23 mouse cellular contexts compared by ENCODE assay signal in the genomic region with DNA sequence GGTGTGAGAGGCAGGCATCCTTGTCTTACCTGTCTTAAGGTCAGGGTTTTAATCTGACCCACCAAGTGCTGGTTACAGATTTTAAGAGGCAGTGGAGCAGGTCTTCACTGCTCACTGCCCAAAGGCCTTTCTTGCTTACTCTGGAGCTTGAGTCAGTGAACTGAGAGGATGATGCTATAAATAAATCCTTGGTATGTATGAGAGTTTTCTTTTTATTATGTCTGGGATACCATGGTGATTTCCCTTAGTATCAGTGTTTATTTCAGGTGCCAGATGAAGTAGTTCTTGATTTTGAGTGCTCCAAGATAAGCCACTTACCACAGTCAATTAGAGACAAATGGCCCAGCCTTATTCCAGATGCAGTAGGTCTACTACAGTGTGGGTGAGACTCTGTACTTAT. TPM values are rescaled to one million over a fixed set of nuclear protein-coding genes. Genes with fewer than 3 reads are reported as not detected.
DNase-seq lines count a peak whose midpoint lies in the region; ATAC-seq and TF ChIP-seq lines count a peak whose summit lies in the region.
"Had no signal": no experiment of that assay in that cellular context is flagged by ENCODE, and none has a peak within 500 bp of the region (broad histone marks: within the 10 kb centered on the region; RNA-seq: fewer than 3 reads in every experiment).

No protein-coding gene starts in this region.

- no peak for TF ChIP-seq CTCF in lung, postnatal 0 days (IDR thresholded peaks at IDR 0.05)
- TF ChIP-seq CTCF in embryonic fibroblast, embryonic 13.5 days (IDR thresholded peaks at IDR 0.05; ENCODE audit: borderline replicate concordance, insufficient read depth, low read length) = no peak

- no peaks in the 10 kb centered on the region for H3K36me3 ChIP-seq in heart, embryonic 10.5 days
- no peaks in the 10 kb centered on the region for H3K36me3 ChIP-seq in heart, embryonic 14.5 days (ENCODE audit: control insufficient read depth, insufficient read depth, low read length)
- no peaks in the 10 kb centered on the region for H3K36me3 ChIP-seq in lung, postnatal 0 days (ENCODE audit: insufficient read depth, low read length)
- H3K36me3 ChIP-seq: embryonic facial prominence, embryonic 12.5 days; forebrain, embryonic 12.5 days; G1E; hindbrain, embryonic 12.5 days had no signal

- H3K4me2 ChIP-seq in heart, embryonic 14.5 days (ENCODE audit: low read length) = peak overlapping the region; percentile 35
- no peak overlapping the region for H3K4me2 ChIP-seq in lung, postnatal 0 days (replicated peaks; ENCODE audit: low read depth, low read length)
- H3K4me2 ChIP-seq: embryonic facial prominence, embryonic 12.5 days; forebrain, embryonic 12.5 days; hindbrain, embryonic 12.5 days had no signal

- no peak for DNase-seq in heart, embryonic 10.5 days (ENCODE audit: low spot score)
- no peak for DNase-seq in heart, adult 8-10 months (ENCODE audit: low spot score)
- DNase-seq in heart, adult 11 months = no peak
- peak; percentile 87 for DNase-seq in lung, postnatal 0 days (ENCODE audit: low spot score)
- DNase-seq in lung, postnatal 10 days = no peak
- DNase-seq: adrenal gland, postnatal 14 days; B cell, adult 2 months; cerebellum, adult 11-12 months; cerebellum, adult 9-10 months; cerebellum, postnatal 25 days; gastrocnemius, postnatal 10 days; heart, postnatal 4 days; kidney, adult 11 months had no signal

- no peak overlapping the region for H3K4me3 ChIP-seq in heart, embryonic 10.5 days
- H3K4me3 ChIP-seq in heart, embryonic 14.5 days (ENCODE audit: control insufficient read depth in 1 of 2, insufficient read depth in 1 of 2, low read depth in 1 of 2, low read length in 2 of 2) = no peak overlapping the region
- no peak overlapping the region for H3K4me3 ChIP-seq in lung, postnatal 0 days (ENCODE audit: low read depth, low read length)
- H3K4me3 ChIP-seq in embryonic fibroblast, embryonic 13.5 days (ENCODE audit: insufficient read depth, low read length) = no peak overlapping the region
- H3K4me3 ChIP-seq: embryonic facial prominence, embryonic 12.5 days; forebrain, embryonic 12.5 days; hindbrain, embryonic 12.5 days had no signal

- no peak overlapping the region for H3K9ac ChIP-seq in heart, embryonic 14.5 days (ENCODE audit: low read length)
- no peak overlapping the region for H3K9ac ChIP-seq in lung, postnatal 0 days (replicated peaks; ENCODE audit: low read depth)
- H3K9ac ChIP-seq: embryonic facial prominence, embryonic 12.5 days; forebrain, embryonic 12.5 days; hindbrain, embryonic 12.5 days had no signal

- no peaks in the 10 kb centered on the region for H3K27me3 ChIP-seq in heart, embryonic 10.5 days (ENCODE audit: insufficient read depth, poor library complexity, severe bottlenecking)
- no peaks in the 10 kb centered on the region; the same call in 1 of the 2 replicates for H3K27me3 ChIP-seq in heart, embryonic 14.5 days (ENCODE audit: control insufficient read depth, insufficient read depth, low read length)
- H3K27me3 ChIP-seq in lung, postnatal 0 days (replicated peaks; ENCODE audit: insufficient read depth, low read length) = no peaks in the 10 kb centered on the region
- H3K27me3 ChIP-seq: embryonic facial prominence, embryonic 12.5 days; forebrain, embryonic 12.5 days; hindbrain, embryonic 12.5 days had no signal

- H3K4me1 ChIP-seq in heart, embryonic 10.5 days = peaks cover 16% of the 10 kb centered on the region
- H3K4me1 ChIP-seq in heart, embryonic 14.5 days (ENCODE audit: control insufficient read depth in 2 of 2, insufficient read depth in 2 of 2, low read length in 2 of 2) = peaks cover 14 to 44% of the 10 kb centered on the region in 2 experiments
- H3K4me1 ChIP-seq in lung, postnatal 0 days (ENCODE audit: insufficient read depth, low read depth, low read length) = no peaks in the 10 kb centered on the region; the same call in 1 of the 2 replicates
- H3K4me1 ChIP-seq in embryonic fibroblast, embryonic 13.5 days (ENCODE audit: control insufficient read depth, insufficient read depth, low read length) = peaks cover 10% of the 10 kb centered on the region
- H3K4me1 ChIP-seq: forebrain, embryonic 12.5 days; hindbrain, embryonic 12.5 days had no signal

- peak overlapping the region; percentile 56; the same call in 1 of the 2 replicates for H3K27ac ChIP-seq in heart, embryonic 10.5 days
- H3K27ac ChIP-seq in heart, embryonic 14.5 days (replicated peaks in 1 of 2; ENCODE audit: control insufficient read depth in 1 of 2, insufficient read depth in 1 of 2, low read depth in 2 of 2, low read length in 2 of 2) = peak overlapping the region; percentile 51 to 59; a peak in 2 of 4 replicates
- no peak overlapping the region for H3K27ac ChIP-seq in lung, postnatal 0 days (ENCODE audit: low read length)
- peak overlapping the region; percentile 50; the same call in 1 of the 2 replicates for H3K27ac ChIP-seq in embryonic fibroblast, embryonic 13.5 days (ENCODE audit: insufficient read depth, low read length)
- H3K27ac ChIP-seq: embryonic facial prominence, embryonic 12.5 days; forebrain, embryonic 12.5 days; hindbrain, embryonic 12.5 days; hindbrain, postnatal 0 days had no signal

- no peaks in the 10 kb centered on the region for H3K9me3 ChIP-seq in heart, embryonic 10.5 days
- H3K9me3 ChIP-seq in heart, embryonic 14.5 days (ENCODE audit: control insufficient read depth, low read length) = no peaks in the 10 kb centered on the region
- no peaks in the 10 kb centered on the region for H3K9me3 ChIP-seq in lung, postnatal 0 days (ENCODE audit: low read length)
- H3K9me3 ChIP-seq: embryonic facial prominence, embryonic 12.5 days; forebrain, embryonic 12.5 days; G1E; hindbrain, embryonic 12.5 days had no signal

- TF ChIP-seq EP300 in lung, postnatal 0 days (IDR thresholded peaks at IDR 0.05) = peak; percentile 94

- no peak for ATAC-seq in heart, embryonic 14.5 days (ENCODE audit: insufficient number of reproducible peaks, insufficient read depth, low FRiP score, low read depth)
- ATAC-seq in lung, postnatal 0 days = peak; percentile 87
- ATAC-seq: activated CD4-positive, CD25-positive, alpha-beta regulatory T cell, adult 4 months; CD4-positive, CD25-positive, alpha-beta regulatory T cell, adult 4 months; forebrain, embryonic 16.5 days; hindbrain, postnatal 0 days had no signal

- TF ChIP-seq POLR2A in embryonic fibroblast, embryonic 13.5 days (IDR thresholded peaks at IDR 0.05; ENCODE audit: low read depth, low read length) = no peak

RNA-seq across cellular contexts. Expression of a gene that starts 41.5 kb away (rescaled TPM):
- polyA plus RNA-seq in heart, embryonic 10.5 days (2016; fragmentation: Nextera tagmentation; extraction: Ambion mirVana) = 6.3 and 12.9 TPM in 2 replicates
- 1 to 10 TPM; 4.2 to 5.4 (median 5.1) TPM for total RNA-seq in heart, adult 8-10 months (2022)
- 8.4 TPM in 2 replicates for polyA plus RNA-seq in heart, embryonic 14.5 days (2014; fragmentation: Nextera tagmentation; extraction: Ambion mirVana)
- 13.5 and 14.1 TPM in 2 replicates for polyA plus RNA-seq in lung, postnatal 0 days (2015; fragmentation: Nextera tagmentation; extraction: Ambion mirVana)
- 45.8 and 72.2 TPM in 2 replicates for polyA plus RNA-seq in embryonic fibroblast, embryonic 13.5 days (2011; ENCODE audit: insufficient read length, low read depth, missing spikeins)
- polyA plus RNA-seq: CD4-positive, CD25-positive, alpha-beta regulatory T cell, adult 4 months; G1E had no signal
